Mouse (Mus musculus) large intestine, adult 2 months (tissue): ENCODE data around the gene Lsmem1. TPM values are rescaled to one million over a fixed set of nuclear protein-coding genes. Genes with fewer than 3 reads are reported as not detected.
A peak's percentile ranks its signal among the peaks of the same experiment; 100 is the strongest.

Experiments
- DNase-seq: peaks from one replicate; pipeline ENCODE4 v3.0.0-alpha.2; 2012; ENCODE audit warnings: low read depth, low spot score
- WGBS: fragments of 180-500 bp; shearing (Covaris S2); methylation state at CpG from one replicate; pipeline ENCODE4 v1.1.7; 2018; 5-methylcytosine and 5-hydroxymethylcytosine counted together
- polyA plus RNA-seq: library from polyadenylated mRNA; depleted of rRNA; stranded (reverse); fragments of >200 nt; gene quantifications from 2 replicates; pipeline ENCODE4 v1.2.3, GENCODE M21; 2012; rRNA removed

Lsmem1 gene
- polyA plus RNA-seq, result not detected in 2 replicates

DNA sequence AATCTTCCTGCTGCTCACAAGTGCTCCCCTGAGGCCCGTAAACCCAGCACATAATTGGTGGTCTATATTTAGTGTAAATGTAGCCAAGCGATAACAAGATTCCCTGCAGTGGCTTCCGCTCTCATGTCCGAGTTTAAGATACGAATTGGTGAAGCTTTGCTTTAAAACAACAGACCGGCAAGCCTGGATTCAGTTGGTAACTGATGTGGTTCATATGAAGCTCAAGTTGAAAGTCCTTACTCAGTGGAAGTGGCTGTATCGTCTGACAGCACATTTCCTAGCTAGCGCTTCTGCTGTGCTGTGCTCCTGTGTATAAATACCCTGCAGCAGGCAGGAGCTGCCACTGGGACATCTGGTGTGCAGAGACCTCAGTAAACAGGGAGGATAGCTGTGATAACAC lies at the start of gene Lsmem1:
Lsmem1 (minus strand) TSS at position 189 of the 400 bp plus-strand sequence.
- WGBS, result 81% methylated on average over 8 of the region's 8 CpGs
- DNase-seq, result no peak

DNA sequence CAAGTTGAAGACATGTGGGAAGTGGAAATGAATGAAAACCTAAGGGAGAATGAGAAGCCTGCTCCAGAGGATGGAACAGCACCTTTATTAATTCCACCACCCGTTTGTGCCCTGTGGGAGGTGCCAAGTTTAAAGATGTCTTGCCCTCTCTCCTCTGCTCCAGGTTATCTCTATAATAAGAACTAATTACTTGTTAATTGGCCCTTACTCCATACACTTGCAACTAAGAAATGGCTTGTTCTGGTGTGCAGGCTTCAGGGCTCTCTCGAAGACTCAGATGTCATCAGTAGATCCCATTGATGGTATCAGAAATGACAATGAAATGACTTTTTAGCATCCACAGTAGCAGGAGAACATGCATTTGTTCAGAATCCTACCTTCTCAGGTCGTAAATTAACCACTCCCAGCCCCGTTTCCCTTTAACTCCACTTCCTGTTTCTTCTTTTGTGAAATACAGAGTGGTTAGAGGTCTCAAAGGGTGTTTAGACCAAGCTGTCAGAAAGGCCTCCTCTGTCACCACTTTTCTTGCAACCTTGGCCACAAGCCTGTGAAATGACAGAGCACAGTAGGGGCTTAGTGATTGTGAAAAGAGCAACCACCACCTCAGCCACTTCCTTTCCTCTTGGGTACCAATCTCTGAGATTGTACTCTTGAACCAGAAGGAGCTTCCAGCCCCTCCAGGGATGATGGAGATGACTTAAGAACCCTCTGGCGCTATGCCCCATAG lies 49.3 kb upstream of the Lsmem1 start, which contains the start of gene Ifrd1:
Ifrd1 (minus strand) TSS at position 51 of the 727 bp plus-strand sequence.
- WGBS, result 57% methylated on average over 5 of the region's 5 CpGs
- no peak for DNase-seq

DNA sequence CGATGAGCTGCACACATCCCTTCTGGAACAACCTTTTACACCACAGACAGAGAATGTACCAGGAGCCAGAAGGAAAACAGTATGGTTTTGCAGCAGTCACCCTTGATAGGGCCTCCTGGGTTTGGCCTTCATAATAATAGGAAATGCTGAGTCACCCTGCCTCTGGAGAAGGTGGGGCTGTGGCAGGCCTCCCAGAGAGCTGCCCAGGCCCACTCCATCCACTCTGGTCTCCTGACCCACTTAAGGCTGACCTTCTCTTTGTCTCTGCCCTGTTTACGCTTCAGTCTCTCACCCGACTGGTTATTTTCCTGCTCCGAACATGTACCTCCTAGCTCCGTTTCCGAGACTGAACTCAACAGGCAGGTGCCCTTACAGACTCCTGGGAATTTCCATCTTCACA lies 48.7 kb upstream of the Lsmem1 start:
- WGBS, result 32% methylated on average over 6 of the region's 6 CpGs
- DNase-seq, result no peak

DNA sequence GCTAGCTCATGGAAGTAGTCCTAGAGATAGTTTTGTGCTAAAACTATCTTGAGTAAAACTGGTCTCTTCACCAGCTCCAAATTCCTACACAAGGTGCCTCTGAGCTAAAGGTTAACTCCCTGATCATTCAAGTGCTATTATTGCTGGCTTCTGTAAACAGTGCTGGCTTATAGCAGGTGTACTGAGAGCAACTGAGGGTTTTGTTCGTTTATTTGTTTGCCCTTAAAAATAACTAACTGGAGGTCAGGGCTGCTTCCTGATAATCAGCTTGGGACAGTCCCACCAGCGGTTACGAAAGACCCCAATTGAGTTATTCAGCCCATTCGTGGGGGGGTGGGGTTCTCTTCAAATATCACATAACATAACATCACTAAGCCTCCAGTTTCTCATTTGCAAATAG lies 48.1 kb upstream of the Lsmem1 start:
- WGBS, result 24% methylated on average over 4 of the region's 4 CpGs
- no peak for DNase-seq

DNA sequence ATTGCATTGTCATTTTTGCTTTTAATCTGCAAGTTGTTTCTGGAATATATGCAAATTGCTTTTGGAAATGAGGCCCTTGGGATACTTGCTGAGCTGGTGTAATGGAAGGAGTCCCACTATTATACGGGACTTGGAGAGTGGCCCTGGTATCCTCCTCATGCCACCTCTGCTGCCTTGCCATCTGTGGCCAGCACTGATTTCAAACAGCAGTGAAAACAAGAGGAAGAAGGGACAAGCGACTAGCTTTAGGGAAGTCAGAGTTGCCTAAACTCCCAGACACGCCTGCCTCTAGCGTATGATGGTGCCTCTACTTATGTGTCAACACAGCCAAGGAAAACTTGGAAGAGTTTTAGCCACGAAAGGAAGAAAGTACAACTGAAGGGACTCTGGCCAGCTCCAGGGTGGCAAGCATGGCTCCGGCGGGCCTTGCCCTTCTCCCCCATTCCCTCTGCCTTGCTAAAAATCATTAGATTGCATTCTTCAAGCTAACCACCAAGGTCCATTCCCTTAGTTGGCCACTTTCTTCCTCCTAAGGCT lies 46.2 kb upstream of the Lsmem1 start:
- DNase-seq, result no peak

DNA sequence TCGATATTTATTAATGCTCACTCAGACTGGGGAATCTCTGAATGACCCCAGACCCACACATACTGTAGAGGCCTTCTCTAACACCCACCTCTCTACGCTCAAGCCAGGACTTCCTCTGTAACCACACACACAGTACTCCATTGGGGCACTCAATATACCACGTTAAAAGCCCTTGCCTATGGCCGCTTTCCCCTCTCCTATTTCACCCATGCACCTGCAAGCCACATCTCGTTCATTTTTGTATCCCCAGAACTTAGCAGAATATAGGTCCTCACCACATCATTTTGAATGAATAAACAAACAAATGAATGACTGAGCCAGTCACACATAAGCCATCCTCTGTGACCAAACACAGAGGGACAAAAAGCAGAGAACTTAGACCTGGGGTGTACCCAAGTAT lies 45.6 kb upstream of the Lsmem1 start:
- 92% methylated on average over 5 of the region's 5 CpGs for WGBS
- no peak for DNase-seq

More for the DNA sequence above, 46.2 kb upstream of the Lsmem1 start:
- WGBS, result 69% methylated on average over 7 of the region's 7 CpGs

DNA sequence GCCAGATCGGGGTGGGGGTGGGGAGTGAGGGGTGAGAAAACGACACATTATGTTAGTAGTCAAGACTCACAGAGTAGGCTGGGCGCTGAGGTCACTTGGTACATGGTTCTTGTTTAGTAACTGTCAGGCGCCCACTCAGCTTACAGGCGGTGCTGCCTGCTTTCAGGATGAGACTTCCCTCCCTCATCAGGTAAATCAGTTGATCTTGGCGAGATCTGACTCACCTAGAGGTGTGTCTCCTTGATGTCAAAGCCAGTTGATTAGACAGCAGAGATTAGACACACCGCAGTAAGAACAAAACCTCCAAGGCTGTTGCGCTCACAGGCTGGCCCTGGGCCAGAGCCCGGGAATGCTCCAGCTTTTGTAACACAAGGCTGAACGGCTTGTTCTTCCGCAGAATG lies 44.5 kb upstream of the Lsmem1 start:
- 20% methylated on average over 11 of the region's 11 CpGs for WGBS
- no peak for DNase-seq

DNA sequence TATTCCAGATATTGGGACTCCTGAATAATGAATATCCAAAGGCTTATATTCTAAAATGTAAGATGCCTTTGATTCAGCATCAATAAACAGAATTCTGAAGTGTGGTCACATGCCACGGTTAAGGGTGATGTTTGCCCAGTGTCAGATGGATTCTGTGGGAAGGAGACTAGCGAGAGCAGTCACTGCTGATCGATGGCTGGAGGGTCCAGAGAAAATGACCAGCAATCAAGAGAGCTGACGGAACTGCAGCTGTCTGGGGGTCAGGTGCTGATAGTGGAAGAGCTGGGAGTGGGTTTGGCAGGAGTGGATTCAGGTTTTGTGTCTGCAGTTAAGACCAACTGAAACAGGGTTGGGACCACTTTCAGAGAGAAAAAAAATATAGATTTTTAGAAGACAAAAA lies 44.0 kb upstream of the Lsmem1 start:
- WGBS, result 86% methylated on average over 4 of the region's 4 CpGs
- DNase-seq, result no peak

DNA sequence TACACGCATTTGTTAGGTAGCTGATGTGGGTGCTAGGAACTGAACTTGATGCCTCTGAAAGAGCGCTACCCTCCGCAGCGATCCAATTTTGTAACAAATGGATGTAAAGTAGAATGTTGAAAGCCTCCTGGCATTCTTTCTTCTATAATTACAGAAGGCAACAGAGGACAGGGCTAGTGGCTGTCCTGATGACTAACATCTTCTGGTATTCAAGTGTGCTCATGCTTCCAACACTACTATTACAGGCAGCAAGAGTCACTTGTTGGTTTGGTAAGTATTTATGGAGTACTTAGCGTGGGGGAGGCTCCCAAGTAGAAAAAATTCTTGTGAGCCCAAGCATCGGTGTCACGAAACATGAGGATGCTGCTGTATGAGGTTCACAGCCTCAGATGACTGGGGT lies 39.9 kb upstream of the Lsmem1 start:
- DNase-seq, result no peak
- WGBS, result 84% methylated on average over 7 of the region's 7 CpGs

DNA sequence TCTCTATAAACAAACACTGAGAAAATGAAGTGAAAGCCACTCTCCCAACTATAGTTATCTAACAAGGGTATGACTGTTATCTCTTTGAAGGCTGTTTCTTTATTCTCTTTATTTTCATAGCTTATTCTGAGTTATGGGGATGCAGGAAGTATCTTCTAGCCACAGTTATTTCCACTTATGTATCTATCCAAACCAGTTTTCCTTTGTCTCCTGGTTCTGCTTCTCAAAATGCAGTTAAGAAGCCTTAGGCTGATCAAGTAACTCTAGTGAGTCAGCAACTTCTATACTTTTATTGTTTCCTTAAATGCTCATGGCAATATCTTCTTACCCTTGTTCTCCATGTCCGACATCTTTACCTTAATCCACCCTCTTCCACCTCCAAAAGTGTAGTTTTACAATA lies 32.9 kb upstream of the Lsmem1 start:
- 81% methylated on average over 1 of the region's 1 CpGs for WGBS
- DNase-seq, result no peak

DNA sequence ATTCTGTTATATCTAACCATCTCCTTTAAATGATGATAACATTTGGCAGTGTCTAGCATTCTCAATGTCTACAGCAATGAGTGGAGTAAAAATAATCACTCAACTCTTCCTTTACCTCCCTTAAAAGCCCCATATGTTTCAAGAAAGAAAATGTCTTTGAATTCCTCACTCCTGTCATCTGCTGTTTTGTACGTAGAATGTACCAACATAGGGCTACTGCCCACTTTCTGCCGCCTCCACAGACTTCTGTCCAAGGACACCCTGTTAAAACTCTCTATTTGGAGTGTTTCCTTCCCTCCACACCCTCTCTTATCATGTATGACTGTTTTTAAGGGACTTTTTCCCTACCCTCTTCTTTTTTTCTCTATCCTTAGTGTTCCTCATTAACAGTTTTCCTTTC lies 32.3 kb upstream of the Lsmem1 start:
- 89% methylated on average over 2 of the region's 2 CpGs for WGBS
- DNase-seq, result no peak

DNA sequence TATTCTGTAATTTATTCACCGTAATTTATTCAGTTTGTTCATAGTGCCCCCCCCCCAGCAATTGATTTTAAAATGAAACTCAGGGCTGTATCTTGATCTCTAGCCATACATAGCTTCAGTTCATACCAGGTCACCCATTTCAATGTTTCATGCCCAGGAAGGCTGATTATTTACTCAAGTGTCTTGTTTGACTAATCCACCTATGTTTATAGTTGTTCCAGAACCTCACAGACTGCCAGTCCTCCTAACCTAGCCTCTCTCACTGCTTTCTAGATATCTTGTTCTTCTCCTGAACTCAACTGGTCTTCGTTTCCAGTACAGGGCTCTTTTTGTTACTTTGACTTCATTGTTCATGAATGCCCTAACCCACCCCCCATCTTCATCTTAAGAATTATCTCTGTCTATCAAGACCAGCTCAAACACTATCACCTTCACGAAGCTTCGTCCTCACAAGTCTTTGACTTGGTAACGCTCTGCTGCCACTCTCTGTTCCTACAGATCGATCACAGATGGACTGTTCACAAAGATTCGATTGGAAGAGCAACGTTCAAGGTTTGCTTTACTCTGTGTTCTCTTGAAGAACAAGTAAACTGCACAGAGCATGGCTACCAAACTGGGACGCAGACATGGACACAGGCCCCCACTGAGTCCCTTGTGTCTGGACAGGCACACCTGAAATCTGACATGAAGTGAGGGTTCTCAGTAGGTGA lies 25.0 kb upstream of the Lsmem1 start:
- DNase-seq, result no peak
- WGBS, result 83% methylated on average over 9 of the region's 9 CpGs

DNA sequence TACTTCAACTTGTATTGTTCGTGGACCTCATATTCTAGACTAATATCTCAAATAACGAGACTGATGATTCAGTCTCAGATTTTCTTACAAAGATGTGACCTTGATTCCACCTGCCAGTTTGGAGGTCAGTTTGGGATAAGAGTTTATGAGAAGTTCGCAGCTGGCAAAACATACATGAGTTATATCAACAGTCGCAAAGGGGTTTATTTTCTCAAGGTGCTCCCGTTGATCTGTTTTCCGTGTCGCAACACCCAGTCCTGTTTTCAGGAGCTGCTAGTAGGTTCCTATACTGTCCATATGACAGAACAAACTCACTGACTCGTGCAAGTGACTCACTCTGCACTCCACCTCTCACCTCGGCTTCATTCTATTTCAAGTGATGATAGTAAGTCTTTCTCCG lies 24.4 kb upstream of the Lsmem1 start:
- WGBS, result 6% methylated on average over 10 of the region's 10 CpGs
- DNase-seq, result no peak

DNA sequence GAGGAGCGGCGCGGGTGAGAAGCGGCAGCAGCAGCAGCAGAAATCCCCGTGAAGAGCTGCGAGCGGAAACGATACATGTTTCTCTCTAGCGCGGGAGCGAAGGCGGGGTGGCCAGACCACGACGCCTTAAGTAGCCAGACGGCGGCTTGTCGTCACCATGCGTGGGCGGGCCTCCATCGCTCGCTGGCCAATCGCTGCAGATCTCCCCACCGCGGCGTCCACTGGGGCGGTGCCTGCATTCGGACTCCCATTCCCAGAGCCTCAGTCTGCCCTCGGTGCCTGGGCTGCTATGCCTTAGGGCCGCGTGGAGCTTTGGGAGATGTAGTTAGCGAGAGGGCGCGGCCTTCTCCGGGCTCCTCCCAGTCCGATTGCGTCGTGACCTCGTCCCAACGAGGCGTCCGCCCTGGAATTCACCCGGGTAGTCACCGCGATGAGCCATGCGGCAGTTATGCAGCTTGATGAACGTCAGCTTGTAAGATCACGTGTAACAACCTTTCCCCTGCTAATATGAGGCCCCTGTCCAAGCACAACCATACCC lies 23.9 kb upstream of the Lsmem1 start:
- under 1% methylated on average over 47 of the region's 47 CpGs for WGBS
- peak; percentile 92 for DNase-seq

DNA sequence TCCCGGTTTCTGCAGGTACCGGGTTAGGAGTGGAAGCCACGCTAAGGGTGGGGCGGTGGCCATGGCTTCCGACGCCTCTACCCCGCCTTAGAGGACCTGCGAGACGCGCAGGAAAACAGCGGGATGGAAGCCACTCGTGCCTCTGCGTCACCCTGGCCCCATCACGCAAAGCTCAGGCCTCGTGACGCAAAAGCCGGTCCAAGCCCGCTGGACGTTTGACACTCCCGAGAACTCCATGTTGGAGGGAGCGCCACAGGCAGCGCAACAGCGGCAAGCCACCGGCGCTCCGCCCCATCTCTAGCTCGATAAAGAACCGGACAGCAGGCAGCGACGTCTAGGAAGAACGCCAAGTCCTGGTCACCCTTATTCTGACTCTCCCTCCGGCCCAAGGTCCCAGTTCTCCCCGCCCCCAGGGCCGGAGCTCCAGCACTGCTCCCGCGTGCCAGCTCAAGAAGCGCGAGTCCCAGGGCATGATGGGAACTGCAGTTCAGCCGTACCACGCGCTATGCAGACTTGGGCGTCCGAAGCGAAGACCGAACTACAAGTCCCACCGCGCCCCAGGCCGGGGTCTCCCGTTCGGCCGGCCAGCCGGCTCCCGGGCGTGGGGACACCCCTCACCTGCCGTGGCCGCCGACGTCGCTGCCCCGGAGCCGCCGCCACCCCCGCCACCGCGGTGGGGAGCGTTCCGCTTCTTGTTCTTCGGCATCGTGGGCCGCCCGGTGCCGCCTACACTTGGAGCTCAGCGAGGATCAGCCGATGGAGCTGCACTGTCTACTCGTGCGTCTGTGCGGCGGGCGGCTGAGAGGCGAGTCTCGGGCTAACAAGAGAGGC lies 23.2 kb upstream of the Lsmem1 start:
- WGBS, result under 1% methylated on average over 81 of the region's 81 CpGs

DNA sequence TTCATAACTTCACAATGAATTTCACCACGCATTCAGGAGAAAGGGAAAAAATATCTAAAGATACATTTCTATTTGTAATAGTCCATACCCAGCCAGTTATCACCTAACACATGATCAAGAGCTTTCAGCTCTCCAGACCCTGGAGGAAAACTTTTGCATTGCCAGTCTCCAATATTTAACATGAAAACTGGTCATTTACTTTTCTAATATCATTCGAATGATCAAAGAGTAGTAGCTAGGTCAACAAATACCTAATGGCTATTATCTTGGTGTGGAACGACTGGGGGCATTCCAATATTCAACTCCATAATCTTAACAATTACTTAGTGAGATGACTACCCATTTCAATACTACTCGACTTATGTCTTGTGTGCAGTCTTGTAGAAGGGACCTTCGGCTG lies 22.3 kb upstream of the Lsmem1 start:
- no peak for DNase-seq
- WGBS, result 2% methylated on average over 5 of the region's 5 CpGs

More for the DNA sequence above, 23.2 kb upstream of the Lsmem1 start:
- peak; percentile 89 for DNase-seq

DNA sequence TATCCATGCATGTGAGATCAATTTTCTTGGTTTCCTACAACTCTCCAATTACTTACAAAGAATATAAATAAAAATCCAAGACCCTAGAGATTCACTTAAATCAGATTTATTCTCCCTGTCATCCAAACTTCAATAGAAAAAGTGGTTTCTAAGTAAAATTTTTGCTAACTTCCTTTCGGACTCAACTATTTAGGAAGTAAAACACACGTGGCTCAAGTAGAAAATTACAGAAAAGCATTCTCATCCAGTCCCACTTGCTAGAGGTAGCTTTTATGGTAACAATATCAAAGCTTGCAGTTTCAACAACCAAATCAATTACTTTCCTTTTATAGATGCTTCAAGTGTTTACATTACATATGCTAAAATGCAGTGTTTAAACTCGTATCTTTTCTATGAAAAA lies 21.6 kb upstream of the Lsmem1 start:
- WGBS, result 1% methylated on average over 3 of the region's 3 CpGs
- no peak for DNase-seq

DNA sequence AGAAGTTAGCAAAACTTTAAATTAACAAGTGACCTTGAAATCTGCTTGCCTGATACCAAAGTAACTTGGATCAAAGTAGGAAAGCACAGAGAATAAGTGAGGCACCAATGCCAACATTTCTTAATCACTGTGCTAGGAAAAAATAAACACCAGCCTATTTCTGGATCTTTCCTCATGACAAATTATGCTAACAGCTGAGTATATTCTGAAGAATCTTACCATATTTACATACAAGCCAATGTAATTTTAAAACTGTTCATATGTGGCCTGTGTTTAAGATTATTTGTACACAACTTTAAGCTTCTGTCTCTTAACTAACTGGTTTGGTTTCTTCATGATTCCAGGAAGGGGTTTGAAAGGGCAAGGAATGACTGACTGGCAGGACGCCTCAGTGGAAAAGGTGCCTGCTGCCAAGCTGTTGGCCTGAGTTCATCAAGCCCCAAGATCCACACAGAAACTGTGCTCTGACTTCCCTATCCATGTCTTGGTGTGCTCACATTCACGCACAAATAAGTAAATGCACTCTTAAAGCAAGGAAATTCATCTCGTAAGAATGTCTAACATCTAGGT lies 20.8 kb upstream of the Lsmem1 start:
- WGBS, result 6% methylated on average over 3 of the region's 3 CpGs
- DNase-seq, result no peak

DNA sequence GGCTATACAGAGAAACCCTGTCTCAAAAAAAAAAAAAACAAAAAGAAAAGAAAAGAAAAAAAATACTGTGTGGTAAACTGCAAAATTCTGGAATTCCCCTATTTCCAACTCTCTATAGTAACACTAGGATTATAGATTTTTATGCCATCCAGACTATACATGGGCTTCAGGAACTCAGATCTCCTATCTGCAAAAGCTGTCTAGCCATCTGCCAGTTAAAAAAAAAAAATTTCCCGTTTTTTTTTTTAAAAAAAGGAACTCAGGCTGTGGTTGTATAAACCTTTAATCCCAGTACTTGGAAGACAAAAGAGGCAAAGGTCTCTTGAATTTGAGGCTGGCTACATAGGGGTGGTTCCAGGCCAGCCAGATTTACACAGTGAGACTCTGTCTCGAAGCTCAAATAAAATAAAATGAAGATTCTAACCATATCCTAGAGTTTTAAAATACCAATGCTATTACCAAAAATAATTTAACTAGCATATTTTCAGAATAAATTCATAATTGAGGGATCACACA lies 19.2 kb upstream of the Lsmem1 start:
- 26% methylated on average over 2 of the region's 2 CpGs for WGBS
- no peak for DNase-seq
